Comparison of ENCODE assay signal across 8 mouse cellular contexts in the genomic region with DNA sequence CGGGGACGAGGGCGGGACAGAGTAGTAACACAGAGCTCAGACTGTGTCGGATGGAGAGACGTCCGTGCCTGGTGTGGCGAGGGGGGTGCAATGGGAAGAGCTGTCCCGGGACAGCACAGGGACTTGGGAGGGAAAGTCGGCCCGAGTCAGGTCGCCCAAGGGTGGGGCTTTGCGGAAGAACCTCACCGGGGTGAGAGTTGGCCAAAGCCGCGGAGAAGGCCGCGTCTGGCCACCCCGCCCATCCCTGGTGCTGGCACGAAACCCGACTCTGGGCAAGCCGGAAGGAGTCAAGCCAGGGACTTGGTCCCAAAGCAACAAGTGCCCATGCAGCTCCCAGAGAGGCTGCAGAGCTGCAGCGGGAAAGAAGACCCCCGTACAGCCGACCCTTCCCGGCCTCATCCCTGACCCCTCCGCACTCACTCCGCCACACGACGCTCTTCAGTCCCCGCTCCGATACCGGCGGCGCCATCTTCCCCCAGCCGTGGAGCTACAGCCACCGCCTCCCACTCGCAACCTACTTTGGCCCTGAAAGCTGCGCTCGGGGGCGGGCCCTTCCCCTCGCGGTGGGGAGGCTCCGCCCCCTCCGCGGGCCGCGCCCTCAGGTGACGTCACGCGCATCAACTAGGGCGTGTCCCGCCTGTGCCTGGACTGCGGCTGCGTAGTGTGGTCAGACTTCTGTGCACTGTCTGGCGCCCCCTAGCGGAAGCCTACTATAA. TPM values are rescaled to one million over a fixed set of nuclear protein-coding genes. Genes with fewer than 3 reads are reported as not detected.
A peak's percentile ranks its signal among the peaks of the same experiment; 100 is the strongest.
DNase-seq lines count a peak whose midpoint lies in the region; ATAC-seq lines count a peak whose summit lies in the region.

A gene (minus strand): TSS at position 527 of the 716 bp plus-strand sequence.

- ATAC-seq in hematopoietic stem cell, adult 5-6 weeks (replicated peaks in 1 of 2; ENCODE audit: insufficient read depth in 1 of 2, low FRiP score in 2 of 2, low TSS enrichment in 1 of 2, low read depth in 1 of 2, poor library complexity in 2 of 2, severe bottlenecking in 2 of 2) = peak; percentile 84 to 95
- peak; percentile 99 for ATAC-seq in lung, embryonic 16.5 days (ENCODE audit: low read depth)

- under 1% methylated on average over 56 of the region's 56 CpGs for WGBS in lung, embryonic 16.5 days

- no peaks in the 10 kb centered on the region for H3K27me3 ChIP-seq in lung, embryonic 16.5 days (ENCODE audit: control insufficient read depth, insufficient read depth, low read depth, low read length)

- no peaks in the 10 kb centered on the region for H3K9me3 ChIP-seq in lung, embryonic 16.5 days (ENCODE audit: control insufficient read depth, low read length)

- H3K36me3 ChIP-seq in lung, embryonic 16.5 days (ENCODE audit: control insufficient read depth, insufficient read depth, low read length) = 0 out of 2 replicates have a peak, but pooled peaks cover 3% of the 10 kb centered on the region

- H3K4me2 ChIP-seq in lung, embryonic 16.5 days (ENCODE audit: low read depth, low read length) = peak within 1 kb of the TSS; percentile 67

- H3K4me1 ChIP-seq in lung, embryonic 16.5 days (replicated peaks; ENCODE audit: control insufficient read depth, insufficient read depth, low read length) = peaks cover 10% of the 10 kb centered on the region

- peak within 1 kb of the TSS; percentile 79 for H3K9ac ChIP-seq in lung, embryonic 16.5 days (ENCODE audit: low read length)

- DNase-seq in MEL-GATA-1-ER (ENCODE audit: extremely low read depth, low read depth) = peak; percentile 90
- DNase-seq in cerebellum, adult 8-10 months = peak; percentile 98
- DNase-seq in forelimb bud, embryonic 11.5 days (ENCODE audit: low read depth, low spot score) = peak; percentile 97
- DNase-seq in layer of hippocampus, adult 9-10 months (ENCODE audit: low spot score) = peak; percentile 97
- DNase-seq in ovary, postnatal 10 days (ENCODE audit: low spot score) = peak; percentile 98
- DNase-seq in thymus, postnatal 10 days (ENCODE audit: low spot score in 2 of 2) = peak; percentile 95 to 100

- peak within 1 kb of the TSS; percentile 84 for H3K4me3 ChIP-seq in lung, embryonic 16.5 days (ENCODE audit: low read length)

- H3K27ac ChIP-seq in lung, embryonic 16.5 days (ENCODE audit: low read length) = peak within 1 kb of the TSS; percentile 85

RNA-seq across cellular contexts. Expression of the gene that starts here (rescaled TPM):
- total RNA-seq in hematopoietic stem cell, adult 5-6 weeks (2017) = 40.5 and 44.3 TPM in 2 replicates
- 50.7 and 51.5 TPM in 2 replicates for polyA plus RNA-seq in lung, embryonic 16.5 days (2015; fragmentation: Nextera tagmentation; extraction: Ambion mirVana)

Comparison
In these comparisons a context has a peak if more than half of its experiments do, and no peak if none do; other contexts are left out.
1. Peak in every context shown above with its lines: DNase-seq, ATAC-seq, H3K4me3 ChIP-seq and H3K27ac ChIP-seq.